Mouse (Mus musculus): ENCODE data around the gene Pdap1.
"Not testable (repeated sequence)": the region's sequence is repeated elsewhere in the genome, so short reads cannot be mapped to it uniquely, and the experiment has no call there.

The Pdap1 gene

GRCm38 (mm10) chr5:145114071-145114605, 25.9 kb downstream of the Pdap1 start, which contains the start of gene Arpc1b:
TSS of gene Arpc1b (plus strand) at chr5:145114215.
- peak; percentile 79 for DNase-seq (ENCODE audit: low read depth, low spot score)
- Histone ChIP-seq H3K27me3 (ENCODE audit: control insufficient read depth, insufficient read depth, low read length, poor library complexity, severe bottlenecking) (no peaks in the 10 kb centered on the region), H3K36me3 (ENCODE audit: control insufficient read depth, insufficient read depth, low read length, poor library complexity, severe bottlenecking) (no peaks in the 10 kb centered on the region; the same call in 1 of the 2 replicates)

DNA sequence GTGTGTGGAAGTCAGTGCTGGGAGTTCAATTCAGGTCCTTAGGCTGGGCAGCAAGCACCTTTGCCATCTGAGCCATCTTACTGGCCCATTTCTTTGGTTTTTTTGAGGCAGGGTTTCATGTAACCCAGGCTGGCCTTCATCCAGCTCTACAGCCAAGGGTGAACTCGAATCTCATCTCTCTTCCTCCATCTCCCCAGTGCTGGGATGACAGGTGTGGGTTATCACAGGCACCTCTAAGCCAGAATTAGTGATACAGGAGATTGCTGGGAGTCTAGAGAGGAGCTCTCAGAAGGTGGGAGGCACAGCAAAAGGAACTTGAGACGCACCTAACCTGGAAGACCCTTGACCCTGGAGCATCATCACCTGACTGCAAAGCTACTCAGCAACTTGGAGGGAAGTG, 26.6 kb downstream of the Pdap1 start:
- H3K36me3 ChIP-seq (ENCODE audit: control insufficient read depth, insufficient read depth, low read length, poor library complexity, severe bottlenecking), result no peaks in the 10 kb centered on the region; the same call in 1 of the 2 replicates
- no peak for DNase-seq (ENCODE audit: low read depth, low spot score)
- no peaks in the 10 kb centered on the region for H3K27me3 ChIP-seq (ENCODE audit: control insufficient read depth, insufficient read depth, low read length, poor library complexity, severe bottlenecking)

DNA sequence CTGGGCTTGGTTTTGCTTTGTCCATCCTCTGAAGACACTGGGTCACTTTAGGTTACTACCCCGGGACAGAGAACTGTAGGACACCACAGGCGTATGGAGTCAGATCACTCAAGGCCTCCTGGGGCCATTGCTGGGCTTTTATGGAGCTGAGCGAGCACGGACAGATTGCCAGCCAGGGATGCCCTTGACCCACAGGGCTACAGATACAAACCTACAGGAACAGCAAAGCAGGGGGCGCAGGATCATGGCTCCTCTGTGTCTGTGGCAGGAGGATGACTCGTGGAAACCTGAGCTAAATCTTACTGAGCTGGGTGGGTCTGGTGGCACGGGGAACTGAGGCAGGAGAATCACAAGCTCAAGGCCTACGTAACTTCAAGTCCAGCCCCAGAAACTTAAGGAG, 27.5 kb downstream of the Pdap1 start:
- DNase-seq (ENCODE audit: low read depth, low spot score), result no peak
- H3K27me3 ChIP-seq (ENCODE audit: control insufficient read depth, insufficient read depth, low read length, poor library complexity, severe bottlenecking), result no peaks in the 10 kb centered on the region
- H3K36me3 ChIP-seq (ENCODE audit: control insufficient read depth, insufficient read depth, low read length, poor library complexity, severe bottlenecking), result peaks cover 1% of the 10 kb centered on the region

- DNase-seq (ENCODE audit: low read depth, low spot score), result no peak
- H3K36me3 ChIP-seq (ENCODE audit: control insufficient read depth, insufficient read depth, low read length, poor library complexity, severe bottlenecking), result peaks cover 1% of the 10 kb centered on the region
- H3K27me3 ChIP-seq (ENCODE audit: control insufficient read depth, insufficient read depth, low read length, poor library complexity, severe bottlenecking), result no peaks in the 10 kb centered on the region
Measured at GRCm38 (mm10) chr5:145110401-145110800, 29.6 kb downstream of the Pdap1 start.

- Histone ChIP-seq H3K27me3 (ENCODE audit: control insufficient read depth, insufficient read depth, low read length, poor library complexity, severe bottlenecking) (no peaks in the 10 kb centered on the region), H3K36me3 (ENCODE audit: control insufficient read depth, insufficient read depth, low read length, poor library complexity, severe bottlenecking) (peaks cover 6% of the 10 kb centered on the region)
- DNase-seq (ENCODE audit: low read depth, low spot score), result no peak
Measured at GRCm38 (mm10) chr5:145105694-145106275, 34.3 kb downstream of the Pdap1 start.

DNA sequence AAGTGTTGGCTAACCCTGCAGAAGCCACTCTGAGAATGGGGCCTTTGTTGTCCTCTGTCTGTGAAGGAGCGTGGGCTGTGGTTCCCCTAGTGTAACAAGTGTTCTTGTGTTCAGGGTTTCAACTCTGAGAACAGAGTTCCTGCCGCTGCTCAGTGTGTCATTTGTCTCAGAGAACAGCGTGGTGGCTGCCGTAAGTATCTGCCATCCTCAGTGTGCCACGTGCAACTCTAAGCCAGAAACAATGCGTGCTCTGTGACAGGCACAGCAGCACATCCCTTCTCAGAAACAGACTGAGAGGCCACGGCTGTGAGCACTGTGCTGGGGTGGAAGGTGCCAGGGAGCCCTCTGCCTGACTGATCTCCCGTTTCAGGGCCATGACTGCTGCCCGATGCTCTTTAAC, 35.7 kb downstream of the Pdap1 start:
- no peak for DNase-seq (ENCODE audit: low read depth, low spot score)
- Histone ChIP-seq H3K27me3 (ENCODE audit: control insufficient read depth, insufficient read depth, low read length, poor library complexity, severe bottlenecking) (no peaks in the 10 kb centered on the region), H3K36me3 (ENCODE audit: control insufficient read depth, insufficient read depth, low read length, poor library complexity, severe bottlenecking) (peaks cover 6% of the 10 kb centered on the region)

GRCm38 (mm10) chr5:145102706-145103105, 37.3 kb downstream of the Pdap1 start:
- no peaks in the 10 kb centered on the region for H3K27me3 ChIP-seq (ENCODE audit: control insufficient read depth, insufficient read depth, low read length, poor library complexity, severe bottlenecking)
- H3K36me3 ChIP-seq (ENCODE audit: control insufficient read depth, insufficient read depth, low read length, poor library complexity, severe bottlenecking), result peaks cover 5% of the 10 kb centered on the region
- DNase-seq (ENCODE audit: low read depth, low spot score), result no peak

- DNase-seq (ENCODE audit: low read depth, low spot score); H3K27me3 ChIP-seq (ENCODE audit: control insufficient read depth, insufficient read depth, low read length, poor library complexity, severe bottlenecking); H3K36me3 ChIP-seq (ENCODE audit: control insufficient read depth, insufficient read depth, low read length, poor library complexity, severe bottlenecking): not testable (repeated sequence)
Measured at GRCm38 (mm10) chr5:145101451-145101850, 38.6 kb downstream of the Pdap1 start.

DNA sequence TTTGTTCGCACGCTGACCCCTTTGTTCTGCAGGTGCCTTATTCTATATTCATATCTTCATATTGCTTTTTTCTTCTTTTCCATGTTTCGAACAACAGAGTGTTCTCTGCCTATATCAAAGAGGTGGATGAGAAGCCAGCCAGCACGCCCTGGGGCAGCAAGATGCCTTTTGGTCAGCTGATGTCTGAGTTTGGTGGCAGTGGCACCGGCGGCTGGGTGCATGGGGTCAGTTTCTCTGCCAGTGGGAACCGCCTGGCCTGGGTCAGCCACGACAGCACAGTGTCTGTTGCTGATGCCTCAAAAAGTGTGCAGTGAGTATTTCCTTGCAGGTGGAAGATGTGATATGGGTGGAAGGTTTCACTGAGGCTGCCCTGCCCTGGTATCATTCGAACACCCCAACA, 39.1 kb downstream of the Pdap1 start:
- Histone ChIP-seq H3K27me3 (ENCODE audit: control insufficient read depth, insufficient read depth, low read length, poor library complexity, severe bottlenecking) (no peaks in the 10 kb centered on the region), H3K36me3 (ENCODE audit: control insufficient read depth, insufficient read depth, low read length, poor library complexity, severe bottlenecking) (peaks cover 11% of the 10 kb centered on the region)
- no peak for DNase-seq (ENCODE audit: low read depth, low spot score)

DNA sequence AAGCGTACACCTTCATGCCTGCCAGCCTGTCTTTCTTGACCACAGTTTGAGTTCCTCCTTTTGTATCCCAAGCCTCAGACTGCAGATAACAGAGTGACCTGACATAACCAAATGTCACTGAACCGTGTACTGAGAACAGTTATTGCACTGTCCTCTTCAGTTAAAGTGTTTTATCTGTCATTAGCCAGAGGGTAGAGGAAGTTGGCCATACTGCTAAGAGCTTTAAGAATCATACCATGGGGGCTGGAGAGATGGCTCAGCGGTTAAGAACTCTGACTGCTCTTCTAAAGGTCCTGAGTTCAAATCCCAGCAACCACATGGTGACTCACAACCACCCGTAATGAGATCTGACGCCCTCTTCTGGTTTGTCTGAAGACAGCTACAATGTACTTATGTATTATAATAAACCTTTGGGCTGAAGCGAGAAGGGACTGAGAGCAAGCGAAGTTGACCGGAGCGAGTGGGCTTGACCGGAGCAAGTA, 41.7 kb downstream of the Pdap1 start:
- Histone ChIP-seq H3K27me3 (ENCODE audit: control insufficient read depth, insufficient read depth, low read length, poor library complexity, severe bottlenecking) (no peaks in the 10 kb centered on the region), H3K36me3 (ENCODE audit: control insufficient read depth, insufficient read depth, low read length, poor library complexity, severe bottlenecking) (peaks cover 8% of the 10 kb centered on the region)
- DNase-seq (ENCODE audit: low read depth, low spot score), result no peak

DNA sequence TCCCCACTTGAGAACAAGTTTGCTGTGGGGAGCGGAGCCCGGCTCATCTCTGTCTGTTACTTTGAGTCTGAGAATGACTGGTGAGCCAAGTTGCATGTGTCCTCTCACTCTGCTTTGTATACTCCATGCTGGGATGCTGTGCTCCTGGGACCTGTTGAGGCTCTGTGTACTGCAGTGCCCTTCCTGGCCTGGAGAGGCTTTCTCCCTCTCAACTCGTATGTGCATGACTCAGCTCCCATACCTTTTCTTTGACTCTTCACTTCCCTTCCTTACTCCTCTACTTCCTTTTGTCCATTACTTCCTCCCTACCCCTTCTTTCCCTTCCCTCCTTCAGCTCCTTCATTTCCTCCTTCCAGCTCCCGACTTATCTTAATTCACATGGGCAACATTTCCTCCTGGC, 43.8 kb downstream of the Pdap1 start:
- DNase-seq (ENCODE audit: low read depth, low spot score), result no peak
- no peaks in the 10 kb centered on the region for H3K27me3 ChIP-seq (ENCODE audit: control insufficient read depth, insufficient read depth, low read length, poor library complexity, severe bottlenecking)
- peaks cover 11% of the 10 kb centered on the region for H3K36me3 ChIP-seq (ENCODE audit: control insufficient read depth, insufficient read depth, low read length, poor library complexity, severe bottlenecking)

- DNase-seq (ENCODE audit: low read depth, low spot score), result no peak
- H3K36me3 ChIP-seq (ENCODE audit: control insufficient read depth, insufficient read depth, low read length, poor library complexity, severe bottlenecking), result peaks cover 12% of the 10 kb centered on the region
- H3K27me3 ChIP-seq (ENCODE audit: control insufficient read depth, insufficient read depth, low read length, poor library complexity, severe bottlenecking), result no peaks in the 10 kb centered on the region
Measured at GRCm38 (mm10) chr5:145089878-145090277, 50.2 kb downstream of the Pdap1 start.

- no peaks in the 10 kb centered on the region for H3K27me3 ChIP-seq (ENCODE audit: control insufficient read depth, insufficient read depth, low read length, poor library complexity, severe bottlenecking)
- peak; percentile 15 for DNase-seq (ENCODE audit: low read depth, low spot score)
- H3K36me3 ChIP-seq (ENCODE audit: control insufficient read depth, insufficient read depth, low read length, poor library complexity, severe bottlenecking), result peaks cover 10% of the 10 kb centered on the region
Measured at GRCm38 (mm10) chr5:145088186-145088585, 51.9 kb downstream of the Pdap1 start.

DNA sequence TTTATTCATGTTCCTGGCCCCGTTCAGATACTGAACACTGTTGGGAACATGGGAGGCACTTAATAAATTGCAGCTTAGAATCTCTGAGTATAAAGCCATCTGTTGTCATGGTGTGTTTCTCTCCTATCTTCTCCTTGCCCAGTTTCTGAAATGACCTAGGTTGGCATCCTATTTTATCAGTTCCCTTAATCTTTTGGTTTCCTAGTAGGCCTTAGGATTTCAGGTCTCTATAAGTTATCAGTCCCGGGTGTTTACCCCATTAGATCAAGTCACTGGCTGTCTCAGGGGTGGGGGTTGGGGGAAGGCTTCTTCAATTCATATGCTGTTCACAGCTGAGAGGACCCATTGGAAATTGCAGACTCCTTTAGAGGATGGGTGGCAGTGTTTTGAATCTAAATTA, 55.2 kb downstream of the Pdap1 start:
- Histone ChIP-seq H3K36me3 (ENCODE audit: control insufficient read depth, insufficient read depth, low read length, poor library complexity, severe bottlenecking) (peaks cover 6% of the 10 kb centered on the region; the same call in 1 of the 2 replicates), H3K27me3 (ENCODE audit: control insufficient read depth, insufficient read depth, low read length, poor library complexity, severe bottlenecking) (no peaks in the 10 kb centered on the region)
- no peak for DNase-seq (ENCODE audit: low read depth, low spot score)

DNA sequence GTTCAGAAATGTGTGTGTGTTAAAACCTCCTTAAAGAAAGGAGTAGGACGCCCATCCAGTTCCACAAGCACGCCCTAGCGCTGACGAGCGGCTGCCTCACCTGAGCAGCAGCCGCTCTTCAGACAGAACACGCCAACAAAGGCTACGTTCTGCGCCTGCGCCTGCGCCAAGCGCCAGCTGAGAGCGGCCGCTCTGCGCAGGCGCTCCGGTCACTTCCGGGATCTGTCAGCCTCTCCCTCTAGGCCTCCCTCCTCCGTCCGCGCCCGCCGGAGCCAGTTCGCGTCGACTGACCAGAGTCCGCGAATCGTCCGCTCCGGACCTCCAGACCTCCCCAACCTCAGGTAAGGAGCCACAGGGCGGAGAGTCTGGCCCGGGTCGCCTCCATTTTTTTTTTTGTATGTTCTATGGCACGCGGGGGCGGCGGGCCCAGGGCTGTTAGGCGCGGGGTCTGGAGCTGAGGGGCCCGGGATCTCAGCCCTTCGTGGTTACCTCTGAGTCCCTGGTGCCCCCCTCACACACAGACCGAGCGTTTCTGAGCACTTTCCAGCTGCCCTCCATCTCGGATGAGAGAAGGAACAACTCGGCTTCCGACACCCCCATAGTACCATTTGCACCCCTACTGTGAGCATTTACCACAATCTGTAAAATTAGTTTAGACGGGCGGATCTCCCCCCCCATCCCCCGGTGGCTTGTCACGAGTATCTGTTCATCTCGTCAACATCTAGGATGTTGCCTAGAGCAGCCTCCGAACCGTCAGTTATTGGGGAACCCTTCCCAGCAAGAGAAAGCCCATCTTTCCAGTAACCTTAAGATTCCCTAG, 56.2 kb downstream of the Pdap1 start, which contains the start of the genes Arpc1a and Kpna7:
Gene Arpc1a (plus strand): TSS at position 199 of the 820 bp plus-strand sequence.
Gene Kpna7 (minus strand): TSS at position 399 of the 820 bp plus-strand sequence.
- H3K36me3 ChIP-seq (ENCODE audit: control insufficient read depth, insufficient read depth, low read length, poor library complexity, severe bottlenecking), result peaks cover 6% of the 10 kb centered on the region; the same call in 1 of the 2 replicates
- H3K27me3 ChIP-seq (ENCODE audit: control insufficient read depth, insufficient read depth, low read length, poor library complexity, severe bottlenecking), result no peaks in the 10 kb centered on the region
- peak; percentile 97 for DNase-seq (ENCODE audit: low read depth, low spot score)
